Mouse (Mus musculus) hindbrain, postnatal 0 days (tissue): ENCODE measurements around the gene Olfr846. TPM values are rescaled to one million over a fixed set of nuclear protein-coding genes. Genes with fewer than 3 reads are reported as not detected.

ENCODE experiments used
- ATAC-seq: fragments of 200-750 bp; cut with Nextera tagmentation; 2 replicates; pipeline ENCODE4 v1.8.0; 2017; ENCODE audit warnings: mild to moderate bottlenecking, moderate TSS enrichment, moderate library complexity
- DNase-seq: peaks from one replicate; pipeline ENCODE4 v3.0.0-alpha.2; 2015; ENCODE audit warnings: low spot score
- H3K27ac ChIP-seq: fragments of 300-500 bp; sonication (generic); 2 replicates; pipeline ENCODE4 v1.5.1; 2014; ENCODE audit warnings: mild to moderate bottlenecking
- H3K27me3 ChIP-seq: fragments of 300-500 bp; sonication (generic); 2 replicates; pipeline ENCODE4 v1.6.1; 2014; ENCODE audit warnings: low read length, mixed read lengths; ENCODE audit not compliant: insufficient read depth
- H3K36me3 ChIP-seq: fragments of 300-500 bp; sonication (generic); 2 replicates; pipeline ENCODE4 v1.6.1; 2014; ENCODE audit warnings: low read length, mixed read lengths; ENCODE audit not compliant: insufficient read depth
- H3K4me1 ChIP-seq: fragments of 300-500 bp; sonication (generic); 2 replicates; pipeline ENCODE4 v1.6.1; 2014; ENCODE audit warnings: antibody characterized with exemption, low read length, mixed read lengths; ENCODE audit not compliant: insufficient read depth
- H3K4me2 ChIP-seq: fragments of 300-500 bp; sonication (generic); 2 replicates; pipeline ENCODE4 v1.6.1; 2014; ENCODE audit warnings: low read depth, mild to moderate bottlenecking, low read length, moderate library complexity, mixed read lengths
- H3K4me3 ChIP-seq: fragments of 300-500 bp; sonication (generic); 2 replicates; pipeline ENCODE4 v1.5.1; 2014; ENCODE audit warnings: low read length
- H3K9ac ChIP-seq: fragments of 300-500 bp; sonication (generic); replicated peaks from 2 replicates; pipeline ENCODE4 v1.6.1; 2014; ENCODE audit warnings: mild to moderate bottlenecking, low read length, moderate library complexity, mixed read lengths
- H3K9me3 ChIP-seq: fragments of 300-500 bp; sonication (generic); 2 replicates; pipeline ENCODE4 v1.6.1; 2016; ENCODE audit warnings: low read length, mixed read lengths
- CTCF ChIP-seq: IDR thresholded peaks from 2 replicates; pipeline ENCODE4 v1.5.1; 2016; ENCODE audit warnings: antibody characterized with exemption, control low read depth, low read depth
- WGBS: fragments of 180-500 bp; shearing (Covaris S2); extraction: QIAGEN DNeasy Blood & Tissue Kit; methylation state at CpG from one replicate; pipeline ENCODE4 v1.1.7; 2014; 5-methylcytosine and 5-hydroxymethylcytosine counted together
- polyA plus RNA-seq: library from polyadenylated mRNA; unstranded; fragments of >200 nt; fragmentation: Nextera tagmentation; extraction: Ambion mirVana; gene quantifications from 2 replicates; pipeline ENCODE4 v1.2.1, GENCODE M21; 2015
- total RNA-seq: library from RNA; depleted of rRNA; stranded (reverse); fragments of >200 nt; gene quantifications from 2 replicates; pipeline ENCODE4 v1.2.3, GENCODE M21; 2014; rRNA removed

The Olfr846 gene
- total RNA-seq (not detected in 2 replicates), polyA plus RNA-seq (not detected in 2 replicates)

GRCm38 (mm10) chr9:19363905-19364304, at the start of gene Olfr846:
Gene Olfr846, minus strand, starts transcription at chr9:19364005.
- no peaks in the 10 kb centered on the region for H3K27me3 ChIP-seq
- ATAC-seq (no peak), DNase-seq (no peak)
- no peak within 1 kb of the TSS for H3K27ac ChIP-seq
- no peak within 1 kb of the TSS for H3K4me3 ChIP-seq
- no peak for TF ChIP-seq CTCF
- no peaks in the 10 kb centered on the region for H3K36me3 ChIP-seq
- H3K4me2 ChIP-seq: no peak within 1 kb of the TSS
- peaks cover 8% of the 10 kb centered on the region; the same call in 1 of the 2 replicates for H3K9me3 ChIP-seq
- no peak within 1 kb of the TSS for H3K9ac ChIP-seq
- WGBS: 53% methylated on average over 1 of the region's 1 CpGs
- no peaks in the 10 kb centered on the region for H3K4me1 ChIP-seq

DNA sequence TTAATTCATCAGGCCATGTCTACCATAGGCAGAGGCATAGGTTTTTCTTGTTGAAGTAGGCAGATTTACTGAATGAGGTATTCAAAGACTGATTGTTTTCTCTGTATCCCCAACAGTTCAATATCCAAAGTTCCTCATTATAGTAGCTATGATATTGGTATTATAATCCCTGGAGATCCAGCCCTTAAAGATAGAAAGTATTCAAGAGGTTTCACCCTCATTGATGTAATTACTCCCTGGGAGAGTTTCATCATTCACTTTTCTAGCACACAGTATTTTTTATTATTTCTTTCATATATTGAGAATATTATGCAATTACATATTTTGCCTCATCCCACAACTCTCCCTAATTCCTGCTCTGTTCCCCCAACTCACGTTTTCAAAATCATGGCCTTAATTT, 14.8 kb upstream of the Olfr846 start, which contains the start of gene Olfr847:
Gene Olfr847, minus strand, starts transcription at position 101 of the 400 bp plus-strand sequence.
- H3K36me3 ChIP-seq: no peaks in the 10 kb centered on the region
- WGBS: 62% methylated on average over 1 of the region's 1 CpGs
- no peak within 1 kb of the TSS for H3K27ac ChIP-seq
- H3K27me3 ChIP-seq: no peaks in the 10 kb centered on the region
- no peak within 1 kb of the TSS for H3K9ac ChIP-seq
- no peaks in the 10 kb centered on the region for H3K9me3 ChIP-seq
- no peak for ATAC-seq
- TF ChIP-seq CTCF: no peak
- H3K4me3 ChIP-seq: no peak within 1 kb of the TSS
- no peak within 1 kb of the TSS for H3K4me2 ChIP-seq
- no peak for DNase-seq
- no peaks in the 10 kb centered on the region for H3K4me1 ChIP-seq

DNA sequence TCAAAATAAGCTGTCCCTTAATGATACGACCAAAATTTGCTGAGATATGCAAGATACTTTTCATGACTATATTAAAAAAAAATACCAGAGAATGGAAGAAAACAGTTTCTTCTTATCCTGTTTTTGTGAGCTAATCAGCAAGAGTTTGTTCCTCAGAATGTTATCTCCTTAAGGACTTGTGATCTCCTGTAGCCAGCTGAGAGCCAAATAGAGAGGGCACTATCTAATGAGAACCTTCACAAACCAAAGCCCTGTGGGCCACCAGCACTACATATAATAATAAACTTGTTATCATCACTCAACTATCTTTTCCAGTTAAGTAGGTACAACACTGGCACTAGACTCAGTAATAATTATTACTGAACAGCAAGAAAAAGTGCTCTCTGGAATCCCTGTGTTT, 27.6 kb downstream of the Olfr846 start, which contains the start of gene Olfr845:
Gene Olfr845, plus strand, starts transcription at position 301 of the 400 bp plus-strand sequence.
- no peaks in the 10 kb centered on the region for H3K4me1 ChIP-seq
- H3K27ac ChIP-seq: no peak within 1 kb of the TSS
- ATAC-seq: no peak
- no peak within 1 kb of the TSS for H3K4me3 ChIP-seq
- WGBS: 74% methylated on average over 1 of the region's 1 CpGs
- TF ChIP-seq CTCF: no peak
- no peak for DNase-seq
- no peak within 1 kb of the TSS for H3K4me2 ChIP-seq
- no peaks in the 10 kb centered on the region for H3K36me3 ChIP-seq
- no peaks in the 10 kb centered on the region for H3K27me3 ChIP-seq
- 0 out of 2 replicates have a peak, but pooled peaks cover 10% of the 10 kb centered on the region for H3K9me3 ChIP-seq
- no peak within 1 kb of the TSS for H3K9ac ChIP-seq

GRCm38 (mm10) chr9:19316047-19316446, 47.8 kb downstream of the Olfr846 start, which contains the start of gene Olfr844:
Gene Olfr844, plus strand, starts transcription at chr9:19316347.
- TF ChIP-seq CTCF: no peak
- DNase-seq (no peak), ATAC-seq (no peak)
- Histone ChIP-seq H3K4me2 (no peak within 1 kb of the TSS), H3K36me3 (no peaks in the 10 kb centered on the region), H3K4me3 (no peak within 1 kb of the TSS), H3K9me3 (peaks cover 10% of the 10 kb centered on the region; the same call in 1 of the 2 replicates), H3K27me3 (no peaks in the 10 kb centered on the region), H3K4me1 (no peaks in the 10 kb centered on the region), H3K9ac (no peak within 1 kb of the TSS), H3K27ac (no peak within 1 kb of the TSS)

Other genes with a start within 250 kb of the Olfr846 start
- not detected in 2 replicates for gene Olfr836, start 243.6 kb downstream of the Olfr846 start, total RNA-seq
- not detected in 2 replicates for gene Olfr836, start 243.6 kb downstream of the Olfr846 start, polyA plus RNA-seq
- not detected in 2 replicates for gene Olfr837, start 227.7 kb downstream of the Olfr846 start, total RNA-seq
- gene Olfr837, start 227.7 kb downstream of the Olfr846 start, polyA plus RNA-seq: not detected in 2 replicates
- gene Olfr839-ps1, start 186.7 kb downstream of the Olfr846 start, total RNA-seq: 0.05 TPM in 1 of 2 replicates, not detected in the other
- gene Olfr839-ps1, start 186.7 kb downstream of the Olfr846 start, polyA plus RNA-seq: not detected in 2 replicates
- not detected in 2 replicates for gene Olfr843, start 112.0 kb downstream of the Olfr846 start, total RNA-seq
- gene Olfr843, start 112.0 kb downstream of the Olfr846 start, polyA plus RNA-seq: not detected in 2 replicates
- not detected in 2 replicates for gene Olfr844, start 47.7 kb downstream of the Olfr846 start, total RNA-seq
- gene Olfr844, start 47.7 kb downstream of the Olfr846 start, polyA plus RNA-seq: not detected in 2 replicates
- gene Olfr845, start 27.5 kb downstream of the Olfr846 start, total RNA-seq: not detected in 2 replicates
- not detected in 2 replicates for gene Olfr845, start 27.5 kb downstream of the Olfr846 start, polyA plus RNA-seq
- not detected in 2 replicates for gene Olfr847, start 14.7 kb upstream of the Olfr846 start, total RNA-seq
- gene Olfr847, start 14.7 kb upstream of the Olfr846 start, polyA plus RNA-seq: not detected in 2 replicates
- gene Olfr849, start 76.3 kb upstream of the Olfr846 start, total RNA-seq: not detected in 2 replicates
- not detected in 2 replicates for gene Olfr849, start 76.3 kb upstream of the Olfr846 start, polyA plus RNA-seq
- gene Olfr850, start 114.2 kb upstream of the Olfr846 start, total RNA-seq: not detected in 2 replicates
- gene Olfr850, start 114.2 kb upstream of the Olfr846 start, polyA plus RNA-seq: not detected in 2 replicates
- gene Olfr851, start 129.3 kb upstream of the Olfr846 start, total RNA-seq: not detected in 2 replicates
- not detected in 2 replicates for gene Olfr851, start 129.3 kb upstream of the Olfr846 start, polyA plus RNA-seq
- gene Olfr853, start 177.1 kb upstream of the Olfr846 start, total RNA-seq: not detected in 2 replicates
- not detected in 2 replicates for gene Olfr853, start 177.1 kb upstream of the Olfr846 start, polyA plus RNA-seq
- gene Olfr854, start 203.4 kb upstream of the Olfr846 start, total RNA-seq: not detected in 2 replicates
- not detected in 2 replicates for gene Olfr854, start 203.4 kb upstream of the Olfr846 start, polyA plus RNA-seq
- not detected in 2 replicates for gene Olfr855, start 218.6 kb upstream of the Olfr846 start, total RNA-seq
- gene Olfr855, start 218.6 kb upstream of the Olfr846 start, polyA plus RNA-seq: not detected in 2 replicates